Mouse (Mus musculus): ENCODE data around the gene Fam110a.

Gene Fam110a

DNA sequence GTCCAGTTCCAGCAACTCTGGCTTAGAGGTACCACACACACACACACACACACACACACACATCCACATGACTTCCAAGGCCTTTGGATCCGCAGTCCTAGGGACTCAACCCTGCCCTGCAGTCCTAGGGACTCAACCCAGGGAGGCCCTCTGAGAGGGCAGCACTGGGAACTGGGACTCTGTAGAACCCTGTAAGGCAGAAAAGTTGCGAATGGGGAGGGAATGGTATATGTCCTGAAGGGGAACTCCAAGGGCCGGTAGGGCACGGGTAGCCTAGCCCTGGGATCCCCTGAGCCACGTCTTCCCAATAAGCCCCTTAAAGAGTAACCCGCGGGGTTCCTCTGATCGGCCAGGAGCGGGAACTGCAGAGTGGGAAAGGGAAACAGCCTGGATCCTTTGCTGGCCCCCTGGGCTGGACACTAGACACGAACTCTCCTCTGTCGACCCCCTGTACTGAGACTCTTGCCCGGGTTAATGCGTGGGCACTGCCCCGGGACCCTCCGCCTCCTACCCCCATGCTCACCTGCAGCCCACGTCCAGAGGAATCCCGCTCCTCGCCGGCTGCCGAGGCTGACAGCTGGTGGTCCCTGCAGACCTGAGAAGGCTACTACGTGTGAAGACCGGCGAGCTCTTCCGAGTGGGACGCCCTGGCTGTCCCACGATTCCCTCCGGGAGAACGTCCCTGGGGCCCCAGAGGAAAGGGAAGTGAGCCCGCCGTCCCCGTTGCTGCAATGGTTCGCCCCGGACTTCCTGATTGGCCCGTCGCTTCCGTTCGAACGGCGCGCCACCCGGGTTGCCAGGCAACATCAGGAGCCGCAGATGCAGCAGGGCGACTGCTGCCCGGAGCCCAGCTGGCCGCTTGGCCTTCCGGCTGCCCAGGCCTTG is at the start of gene Fam110a:
TSS of gene Fam110a (minus strand) at position 750 of the 885 bp plus-strand sequence.
- peak; percentile 96 to 97 for DNase-seq

DNA sequence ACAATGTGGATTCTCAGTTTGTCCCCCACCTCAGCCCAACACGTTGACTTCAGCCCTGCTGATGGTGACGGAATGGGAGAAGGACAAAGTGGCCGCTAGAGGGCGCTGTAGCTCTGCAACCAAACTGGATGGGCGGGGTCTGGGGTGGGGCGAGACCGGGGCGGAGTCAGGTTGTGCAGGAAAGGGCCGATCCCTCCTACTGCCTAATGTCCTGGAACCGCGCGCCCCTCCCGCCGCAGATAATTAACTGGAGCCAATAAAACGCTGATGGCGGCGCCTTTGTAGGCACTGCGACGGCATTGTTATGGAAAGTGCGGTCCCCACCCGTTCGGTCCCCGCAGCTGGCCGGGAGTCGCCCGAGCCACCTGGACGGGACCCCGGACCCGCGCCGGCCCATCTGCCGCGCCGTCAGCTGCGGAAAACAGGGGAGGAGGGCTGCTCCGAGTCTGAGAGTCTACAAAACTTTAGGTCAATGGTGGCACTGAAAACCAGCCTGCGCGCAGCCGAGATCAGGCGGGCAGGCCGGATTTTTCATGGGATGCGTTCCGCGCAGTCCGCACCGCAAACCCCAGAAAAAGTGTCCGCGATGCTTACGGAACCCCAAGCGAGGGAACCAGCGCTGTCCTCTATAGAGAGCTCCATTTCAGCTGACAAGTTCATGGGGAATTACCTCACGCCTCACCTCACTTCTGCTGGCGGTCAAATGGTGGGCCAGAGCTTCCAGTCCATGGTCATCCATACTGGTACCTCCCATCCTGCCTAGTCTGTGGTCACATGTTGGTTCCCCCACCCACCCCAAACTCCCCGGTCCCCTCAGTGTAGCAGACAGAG is 49.4 kb upstream of the Fam110a start:
- peak; percentile 91 to 94 for DNase-seq

DNA sequence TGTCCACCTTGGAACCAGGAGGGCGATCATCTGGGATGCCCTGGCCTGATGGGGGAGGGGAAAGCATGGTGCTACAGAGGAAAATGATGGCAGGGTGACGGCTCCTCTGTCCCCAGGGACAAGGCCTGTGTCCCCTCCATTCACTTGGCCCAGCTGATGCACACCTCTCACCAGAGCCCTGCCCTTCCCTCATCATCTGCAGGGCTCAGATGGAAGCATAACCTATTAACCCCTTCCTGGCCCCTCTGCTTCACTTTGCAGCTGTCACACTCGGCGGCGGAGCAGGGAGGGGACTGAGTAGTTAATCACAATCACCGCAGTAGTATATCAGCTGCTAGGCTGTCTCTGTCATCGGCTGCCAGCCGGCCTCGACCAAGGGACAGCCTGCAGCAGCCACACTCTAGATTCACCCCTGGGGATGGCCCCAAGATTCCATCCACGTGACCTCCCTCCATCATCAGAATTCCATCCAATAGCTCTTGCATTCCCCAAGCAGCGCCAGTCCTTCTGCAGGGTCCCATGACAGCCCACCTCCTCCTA is 44.9 kb upstream of the Fam110a start:
- no peak for DNase-seq

DNA sequence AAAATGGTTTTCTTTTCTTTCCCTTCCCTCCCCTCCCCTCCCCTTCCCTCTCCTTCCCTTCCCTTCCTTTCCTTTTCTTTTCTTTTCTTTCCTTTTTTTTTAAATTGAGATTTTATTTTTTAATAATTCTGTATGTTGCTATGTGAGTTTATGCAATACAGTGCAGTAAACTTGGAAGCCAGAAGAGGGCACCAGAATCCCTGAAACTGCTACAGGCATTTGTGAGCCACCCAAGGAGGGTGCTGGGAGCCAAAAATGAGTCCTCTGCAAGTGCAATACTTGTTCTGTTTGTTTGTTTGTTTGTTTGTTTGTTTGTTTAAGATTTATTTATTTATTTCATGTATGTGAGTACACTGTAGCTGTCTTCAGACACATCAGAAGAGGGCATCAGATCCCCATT is 42.0 kb upstream of the Fam110a start:
- no peak for DNase-seq

DNA sequence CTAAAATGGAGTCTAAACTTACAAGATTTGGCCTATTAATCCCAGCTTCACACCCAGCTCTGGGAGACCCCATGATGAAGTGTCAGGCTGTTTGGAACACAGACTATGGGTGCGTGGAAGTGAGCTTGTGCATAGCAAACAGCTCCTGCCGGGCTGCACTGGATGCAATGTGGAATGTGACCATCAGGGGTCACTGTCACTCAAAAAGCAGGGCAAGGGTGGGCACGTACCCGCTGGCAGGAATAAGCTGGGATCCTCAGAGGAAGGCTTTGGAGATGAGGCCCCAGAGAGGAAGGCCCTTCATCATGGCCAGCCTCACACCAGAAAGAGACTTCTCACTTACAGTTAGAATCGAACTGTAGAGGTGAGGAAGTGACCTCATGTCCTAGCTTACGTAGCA is 40.2 kb upstream of the Fam110a start:
- DNase-seq = peak; percentile 51 to 59

DNA sequence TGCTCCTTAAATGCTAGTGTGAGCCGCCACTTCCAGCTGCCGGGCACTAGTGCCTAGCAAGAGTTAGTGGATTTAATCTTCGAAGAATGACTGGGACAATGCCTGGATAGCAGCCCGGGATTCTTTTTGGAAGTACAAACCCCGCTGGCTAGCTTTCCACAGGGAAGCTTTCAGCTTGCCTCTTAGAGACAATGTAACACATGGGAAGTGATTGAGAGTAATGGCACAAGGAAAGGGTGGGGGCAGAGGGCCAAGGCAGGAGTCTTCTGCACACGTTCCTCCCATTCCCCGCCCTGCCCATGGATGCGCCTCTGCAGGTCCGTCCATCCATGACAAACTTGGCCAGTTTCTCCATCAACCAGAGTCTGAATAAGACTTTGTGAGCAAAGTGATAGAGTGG is 36.6 kb upstream of the Fam110a start:
- peak; percentile 39 to 67 for DNase-seq

DNA sequence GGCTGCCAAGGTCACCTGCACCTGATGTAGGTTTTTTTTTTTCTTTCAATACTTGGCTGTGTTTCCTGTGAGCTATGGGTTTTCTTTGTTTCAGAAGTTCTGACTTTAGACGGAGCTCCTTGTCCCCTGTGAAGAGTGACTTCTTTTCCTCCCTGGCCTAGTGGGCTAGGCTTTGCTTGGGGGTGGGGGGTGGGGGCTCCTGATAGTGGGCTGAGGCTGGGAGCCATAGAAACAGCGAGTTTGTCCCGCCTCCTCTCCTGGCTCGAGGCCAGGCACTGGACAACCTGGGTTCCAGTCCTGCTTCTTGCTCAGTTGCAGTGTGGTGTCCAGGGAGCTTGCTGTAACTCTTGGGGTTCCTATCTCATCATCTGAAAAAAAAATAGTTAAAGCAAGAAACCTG is 36.0 kb upstream of the Fam110a start:
- peak in 1 of 2 experiments; percentile 36 for DNase-seq

DNA sequence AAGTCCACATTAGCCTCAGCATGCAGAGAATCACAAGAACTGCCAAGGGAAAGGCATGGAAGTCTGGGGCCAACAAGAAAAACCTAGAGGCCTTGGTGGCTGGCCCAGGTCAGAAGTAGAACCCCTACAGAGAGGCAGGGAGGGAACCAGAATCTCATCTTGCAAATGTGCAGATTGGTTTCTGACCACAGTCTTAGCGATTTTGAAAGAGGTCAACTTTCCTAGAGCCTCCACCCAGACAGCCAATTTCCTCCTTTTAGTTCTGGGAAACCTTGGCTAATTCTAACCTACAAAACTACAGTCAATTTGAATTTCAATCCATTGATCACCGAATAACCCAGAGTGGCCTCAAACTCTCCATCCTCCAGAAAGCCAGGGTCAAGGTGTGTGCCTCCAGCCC is 32.7 kb upstream of the Fam110a start:
- DNase-seq = peak in 1 of 2 experiments; percentile 2

DNA sequence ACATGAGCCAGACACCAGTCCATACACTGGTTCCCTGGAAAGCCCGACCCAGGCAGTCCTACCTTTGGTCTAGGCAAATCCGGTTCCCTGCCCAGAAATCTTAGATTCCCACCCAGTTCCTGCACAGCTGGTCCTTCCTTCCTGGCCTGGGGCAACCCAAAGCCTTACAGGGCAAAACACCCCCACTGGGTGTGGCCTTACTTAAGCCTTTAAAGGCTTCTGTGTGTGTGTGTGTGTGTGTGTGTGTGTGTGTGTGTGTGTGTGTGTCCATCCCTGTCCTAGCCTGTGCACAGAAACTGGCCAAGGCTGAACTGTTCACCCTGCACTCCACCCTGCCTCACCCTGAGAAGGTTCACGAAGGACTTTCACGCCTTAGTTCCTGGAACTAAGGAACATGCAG is 32.2 kb upstream of the Fam110a start:
- peak; percentile 67 to 87 for DNase-seq

DNA sequence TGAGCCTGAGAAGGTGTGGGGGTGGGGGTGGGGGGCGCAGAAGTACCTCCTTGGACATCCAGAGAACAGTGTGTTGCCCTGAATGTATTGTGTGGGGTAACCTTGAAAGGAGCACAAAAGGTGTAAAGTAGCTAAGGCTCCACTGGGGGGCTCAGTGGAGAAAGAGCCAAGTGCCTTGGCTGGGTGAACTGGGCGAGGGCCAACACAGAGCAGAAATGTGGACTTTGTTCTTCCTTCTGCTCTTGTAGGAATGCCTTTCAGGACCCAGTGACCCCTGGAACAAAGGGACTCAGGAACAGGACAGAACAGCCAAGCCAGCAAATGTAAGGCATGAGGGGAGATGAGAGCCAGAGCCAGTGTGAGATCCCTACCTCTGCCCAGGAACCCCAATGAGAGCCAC is 31.7 kb upstream of the Fam110a start:
- peak; percentile 88 to 92 for DNase-seq

DNA sequence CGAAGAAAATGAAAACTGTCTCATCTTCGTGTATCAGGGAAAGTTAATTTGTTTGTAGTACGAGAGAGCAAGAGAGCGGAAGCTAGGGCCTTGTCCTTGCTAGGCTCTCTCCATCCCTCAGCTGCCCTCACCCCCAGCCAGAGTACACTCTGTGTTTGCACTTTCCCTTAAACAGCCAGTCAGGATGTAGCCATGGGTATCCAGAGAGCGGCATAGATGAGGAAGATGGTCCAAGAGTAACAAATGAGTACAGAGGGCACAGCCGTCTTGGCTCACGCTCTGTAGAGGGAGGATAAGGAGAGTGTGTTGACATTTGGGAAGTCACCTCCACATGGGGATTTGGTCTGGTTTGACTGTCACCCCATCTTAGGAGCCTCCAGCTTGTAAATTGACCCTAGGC is 30.6 kb upstream of the Fam110a start:
- DNase-seq = peak; percentile 31 to 77

DNA sequence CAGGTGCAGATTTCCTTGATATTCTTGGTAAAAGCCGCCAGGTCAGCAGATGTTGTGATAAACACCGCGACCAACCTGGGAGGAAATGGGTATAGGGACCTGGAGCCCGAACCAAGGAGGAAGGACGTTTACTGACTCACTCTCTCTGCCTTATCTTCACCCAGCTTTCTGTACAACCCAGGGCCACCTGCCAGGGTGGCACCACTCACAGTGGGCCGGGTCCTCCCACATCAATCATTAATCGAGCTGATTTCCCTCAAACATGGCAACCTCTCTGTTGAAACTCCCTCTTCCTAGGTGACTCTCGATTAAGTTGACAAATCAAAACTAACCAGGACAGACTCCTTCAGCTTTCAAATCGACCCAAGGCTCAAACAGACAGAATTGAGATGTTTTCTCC is 30.2 kb upstream of the Fam110a start:
- DNase-seq = peak; percentile 37 to 57

DNA sequence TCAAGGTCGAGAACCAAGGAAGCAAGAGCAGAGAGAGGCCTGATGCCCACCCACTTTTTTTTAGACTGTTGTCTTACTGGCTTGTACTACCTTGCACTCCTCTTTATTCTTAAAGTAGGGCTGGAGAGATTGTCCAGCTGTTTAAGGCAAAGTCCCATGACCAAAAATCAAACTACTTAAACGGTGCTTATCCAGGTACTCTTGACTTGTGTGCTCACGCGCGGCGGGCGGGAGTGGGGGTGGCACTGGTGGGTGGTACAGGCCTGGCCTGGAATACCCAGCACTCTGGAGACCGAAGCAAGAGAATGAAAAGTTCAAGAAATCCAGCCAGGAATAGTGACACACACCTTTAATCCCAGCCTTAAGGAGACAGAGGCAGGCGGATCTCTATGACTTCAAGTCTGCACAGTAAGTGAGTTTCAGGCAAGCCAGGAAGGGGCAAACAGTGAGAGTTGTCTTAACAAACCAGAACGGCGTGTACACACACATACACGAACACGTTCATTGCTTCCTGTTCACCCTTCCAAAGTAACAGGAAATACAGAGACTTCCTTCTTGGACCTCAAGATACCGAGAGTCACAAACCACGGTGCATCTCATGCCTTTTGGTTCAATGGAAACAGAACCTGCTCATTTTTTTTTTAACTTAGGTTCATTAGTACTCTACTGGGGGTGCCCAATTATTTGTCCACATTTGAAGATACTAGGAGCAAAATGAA is 29.2 kb upstream of the Fam110a start:
- DNase-seq = no peak

DNA sequence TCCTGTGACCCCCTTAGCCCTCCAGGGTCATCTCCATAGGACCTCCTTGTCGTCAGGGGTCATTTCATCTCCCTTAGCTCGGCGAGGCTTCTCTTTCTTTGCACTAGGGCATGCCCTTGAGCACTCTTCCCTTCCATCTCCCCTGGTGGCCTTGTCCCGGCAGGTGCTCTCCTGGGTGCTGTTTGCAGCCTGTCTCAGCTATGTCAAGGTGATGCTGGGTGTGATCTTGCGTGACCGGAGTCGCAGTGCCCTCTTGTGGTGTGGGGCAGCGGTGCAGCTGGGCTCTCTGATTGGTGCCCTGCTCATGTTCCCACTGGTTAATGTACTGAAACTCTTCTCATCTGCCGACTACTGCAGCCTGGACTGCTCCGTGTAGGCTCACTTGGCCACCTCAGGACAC is 27.8 kb upstream of the Fam110a start:
- peak; percentile 47 to 53 for DNase-seq

DNA sequence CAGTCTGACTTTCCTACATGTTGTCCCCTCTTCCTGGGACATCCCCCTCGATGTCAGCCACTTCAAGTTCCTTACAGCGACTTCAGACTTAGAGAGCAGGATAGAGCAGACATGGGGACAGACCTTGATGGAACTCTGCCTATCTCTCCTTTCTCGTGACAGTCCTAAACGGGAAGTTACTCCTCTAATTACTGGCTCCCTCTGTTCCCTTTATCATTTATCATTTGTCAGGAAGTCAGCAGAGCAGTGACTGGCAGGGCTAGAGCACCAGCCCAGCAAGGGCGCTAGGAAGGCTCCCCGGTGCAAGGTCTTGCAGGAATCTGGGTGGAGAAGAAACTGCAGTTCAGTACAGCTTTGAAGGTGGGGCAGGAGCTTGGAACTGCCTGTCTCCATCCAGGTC is 22.5 kb upstream of the Fam110a start:
- DNase-seq = no peak

DNA sequence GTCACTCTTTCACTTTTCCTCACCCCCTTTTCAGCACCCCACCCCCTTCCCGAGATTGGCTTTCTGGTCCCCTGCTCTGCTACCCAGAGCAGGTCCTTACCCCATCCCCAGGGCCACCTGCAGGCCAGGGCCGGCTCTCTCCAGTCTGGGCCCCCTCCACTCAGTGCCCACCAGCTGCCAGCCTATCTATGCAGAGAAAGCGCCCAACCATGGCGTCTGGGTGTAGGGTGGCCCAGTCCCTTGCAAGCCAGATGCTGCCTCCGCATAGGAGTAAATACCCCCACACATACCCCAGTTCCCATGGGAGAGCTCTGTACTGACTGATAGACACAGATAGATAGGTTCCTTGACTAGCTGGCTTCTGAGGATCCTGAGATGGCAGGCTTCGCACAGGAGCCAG is 20.7 kb upstream of the Fam110a start:
- no peak for DNase-seq

DNA sequence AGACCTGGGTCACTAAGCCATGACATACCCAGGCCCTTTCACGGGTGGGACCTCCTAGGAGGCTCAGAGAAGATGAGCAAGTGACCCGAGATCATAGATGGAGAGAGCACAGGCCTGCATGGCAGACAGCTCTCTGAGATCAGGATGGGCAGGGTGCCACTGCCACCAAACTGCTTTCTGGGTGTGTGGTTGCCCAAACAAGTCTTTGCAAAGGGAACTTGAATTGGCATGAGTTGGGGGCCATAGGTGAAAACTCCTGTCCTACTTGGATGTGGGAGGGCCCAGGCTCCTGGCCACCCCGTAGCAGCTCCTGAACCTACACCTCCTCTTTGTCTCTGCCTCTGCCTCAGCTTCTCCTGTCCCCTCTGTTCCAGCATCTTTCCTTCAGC is 20.3 kb upstream of the Fam110a start:
- DNase-seq = no peak

DNA sequence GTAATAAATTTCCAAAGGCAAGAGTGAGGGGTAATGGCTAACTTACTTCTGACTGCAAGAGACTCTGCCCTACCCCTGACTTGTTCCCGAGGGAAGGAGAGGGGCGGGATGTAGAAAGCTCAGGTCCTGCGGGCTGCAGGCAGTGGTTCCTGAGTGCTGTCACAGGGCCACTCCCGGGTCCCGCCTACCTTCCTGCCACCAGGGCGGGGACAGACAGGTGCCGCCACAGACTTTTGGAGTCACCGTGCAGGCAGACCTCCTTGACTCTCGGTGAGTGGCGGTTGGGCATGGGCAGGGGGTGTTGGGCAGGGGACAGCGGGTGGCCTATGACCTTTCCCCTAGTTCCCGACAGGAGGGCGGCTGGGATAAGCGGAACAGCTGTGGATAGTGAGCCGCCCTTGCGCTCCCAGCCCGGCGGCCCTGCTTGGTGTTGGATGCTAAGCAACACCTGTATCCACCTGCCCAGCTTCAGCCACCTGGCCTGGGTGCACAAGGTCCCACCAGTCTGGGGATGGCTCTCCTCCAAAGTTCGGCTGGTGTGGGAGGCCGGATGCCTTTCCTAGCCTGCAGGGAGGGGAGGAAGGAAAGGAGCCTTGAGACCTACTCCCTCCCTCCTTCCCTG is 19.8 kb upstream of the Fam110a start:
- DNase-seq = peak; percentile 66 to 89

DNA sequence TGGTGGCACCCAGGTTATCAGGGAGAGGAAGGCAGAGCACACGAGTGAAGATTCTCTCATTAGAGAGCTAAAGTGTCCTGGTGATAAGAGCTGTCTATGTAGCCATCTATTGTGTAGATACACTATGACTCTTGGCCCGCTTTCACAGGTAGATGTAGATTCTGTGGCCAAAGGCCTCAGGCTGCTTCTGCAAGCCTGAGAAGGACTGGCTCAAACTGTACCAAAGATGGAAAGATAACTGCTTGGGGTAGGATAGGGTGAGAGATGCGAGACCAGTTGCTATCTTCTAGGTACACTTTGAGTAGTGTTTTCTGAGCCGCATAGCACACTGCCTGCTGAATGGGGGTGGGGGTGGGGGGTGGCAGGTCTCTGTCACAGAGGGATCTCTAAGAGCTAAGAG is 18.9 kb upstream of the Fam110a start:
- DNase-seq = no peak

DNA sequence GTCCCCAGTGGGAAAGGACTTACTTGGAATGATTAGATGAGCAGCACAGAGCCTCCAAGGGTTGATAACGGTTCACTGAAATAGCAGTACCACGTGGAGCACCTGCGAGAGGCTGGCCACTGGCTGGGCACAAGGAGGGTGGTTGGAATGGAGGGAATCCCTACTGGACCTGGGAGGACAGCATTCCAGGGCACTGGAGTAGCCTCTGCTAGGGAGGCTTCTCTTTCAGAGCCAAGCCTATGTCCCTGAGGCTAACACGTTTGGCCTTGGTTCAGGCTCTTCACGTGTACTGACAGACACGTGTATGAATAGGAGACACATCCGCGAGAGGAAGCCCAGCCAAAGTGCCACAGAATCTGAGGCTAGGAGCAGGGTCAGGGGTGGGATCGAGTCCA is 18.5 kb upstream of the Fam110a start:
- peak; percentile 50 to 74 for DNase-seq

DNA sequence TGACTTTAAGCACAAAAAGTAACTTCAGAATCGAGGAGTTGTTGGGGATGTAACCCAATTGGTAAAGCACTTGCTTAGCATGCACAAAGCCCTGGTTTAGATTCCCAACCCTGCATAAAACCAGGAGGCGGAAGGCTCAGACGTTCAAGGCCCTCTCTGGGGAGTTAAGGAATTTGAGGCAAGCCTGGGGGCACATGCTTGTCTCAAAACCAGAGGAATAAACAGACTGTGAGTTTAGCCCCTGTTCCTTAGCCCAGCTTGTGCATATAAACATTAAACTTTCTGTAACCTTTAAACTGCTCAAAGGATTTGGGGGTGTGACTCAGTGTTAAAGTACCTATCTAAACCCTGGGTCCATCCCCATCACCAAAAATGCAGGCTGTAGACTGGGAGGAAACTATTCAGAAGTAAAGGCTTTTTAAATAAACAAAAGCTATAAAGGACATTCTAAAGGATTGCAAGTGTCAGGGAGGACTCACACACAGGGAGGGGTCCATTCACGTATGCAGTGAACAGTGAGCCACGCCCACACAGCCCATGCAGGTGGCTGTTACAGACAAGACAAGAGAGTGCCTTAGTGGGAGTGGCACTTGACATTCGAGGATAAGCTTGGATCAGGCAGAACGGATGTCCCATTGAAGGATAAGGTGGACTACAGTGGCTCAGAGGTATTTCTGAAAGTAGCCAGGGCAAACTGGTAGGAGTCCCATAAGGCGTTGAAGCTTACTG is 17.9 kb upstream of the Fam110a start:
- DNase-seq = no peak

DNA sequence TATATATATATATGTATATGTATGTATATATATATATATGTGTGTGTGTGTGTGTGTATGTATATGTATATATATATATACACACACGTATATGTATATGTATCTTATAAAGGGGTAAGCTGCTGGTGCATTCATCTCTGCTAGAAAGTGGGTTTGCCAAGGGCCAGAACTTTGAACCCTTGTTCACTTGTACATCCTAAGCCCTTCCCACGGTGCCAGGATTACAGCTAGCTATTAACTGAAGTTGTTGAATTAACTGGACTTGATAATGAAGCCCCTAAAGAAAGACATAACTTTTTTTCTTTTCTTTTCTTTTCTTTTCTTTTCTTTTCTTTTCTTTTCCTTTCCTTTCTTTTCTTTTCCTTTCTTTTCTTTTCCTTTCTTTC is 17.2 kb upstream of the Fam110a start:
- DNase-seq = peak; percentile 68 to 84
